Mouse (Mus musculus) embryonic fibroblast, embryonic 13.5 days (primary cell): ENCODE results near the gene Zfp821.

Experiments
- CTCF ChIP-seq: IDR thresholded peaks from 2 replicates; pipeline ENCODE4 v1.5.1; 2011; ENCODE audit warnings: mild to moderate bottlenecking, control low read depth, low read length, moderate library complexity, borderline replicate concordance; ENCODE audit not compliant: insufficient read depth
- POLR2A ChIP-seq: IDR thresholded peaks from 2 replicates; pipeline ENCODE4 v1.6.1; 2011; ENCODE audit warnings: low read depth, mild to moderate bottlenecking, control low read depth, low read length, moderate library complexity

- no peak for TF ChIP-seq POLR2A
- no peak for TF ChIP-seq CTCF
Observed at GRCm38 (mm10) chr8:109697754-109698153, 7.6 kb upstream of the Zfp821 start.
